Mouse (Mus musculus): ENCODE data around the gene Fosb.

GRCm38 (mm10) chr7:19284763-19285162 lies 25.1 kb downstream of the Fosb start:
- TF ChIP-seq CTCF (IDR thresholded peaks at IDR 0.05; ENCODE audit: borderline replicate concordance, control insufficient read depth, extremely low read depth, insufficient read depth, low read length, poor library complexity) (no peak), POLR2A (IDR thresholded peaks at IDR 0.05; ENCODE audit: control insufficient read depth, extremely low read depth, insufficient read depth, low read length, poor library complexity) (no peak)
